Mouse (Mus musculus) myocyte (in vitro differentiated cells): ENCODE measurements around the gene Fam221b.

ENCODE experiments used
- CEBPB ChIP-seq: IDR thresholded peaks from 2 replicates; pipeline ENCODE4 v1.6.1; 2011; ENCODE audit warnings: mild to moderate bottlenecking, moderate library complexity; ENCODE audit not compliant: poor library complexity, insufficient read depth, severe bottlenecking
- E2F4 ChIP-seq: IDR thresholded peaks from one replicate; pipeline ENCODE4 v1.6.1; 2011; ENCODE audit warnings: mild to moderate bottlenecking, control low read depth, moderate library complexity; ENCODE audit not compliant: insufficient read depth
- MAX ChIP-seq: IDR thresholded peaks from one replicate; pipeline ENCODE4 v1.6.1; 2011; ENCODE audit warnings: low read depth, mild to moderate bottlenecking, control low read depth
- MYOD1 ChIP-seq, 3 experiments: IDR thresholded peaks; one replicate each; pipeline ENCODE4 v1.6.1; 2011; ENCODE audit warnings: control low read depth in 2 of 3, low read depth in 2 of 3, mild to moderate bottlenecking in 2 of 3, moderate library complexity in 1 of 3; ENCODE audit not compliant: insufficient read length in 2 of 3, control insufficient read depth in 1 of 3
- MYOG ChIP-seq, 3 experiments: IDR thresholded peaks; one replicate each; pipeline ENCODE4 v1.6.1; 2011; ENCODE audit warnings: control low read depth in 2 of 3, low read depth in 2 of 3, mild to moderate bottlenecking in 2 of 3; ENCODE audit not compliant: insufficient read length in 2 of 3, control insufficient read depth in 1 of 3, insufficient read depth in 1 of 3
- POLR2A ChIP-seq: IDR thresholded peaks from one replicate; pipeline ENCODE4 v1.6.1; 2011; ENCODE audit warnings: low read depth, mild to moderate bottlenecking, control low read depth, moderate library complexity; ENCODE audit not compliant: insufficient read length
- POLR2AphosphoS2 ChIP-seq: IDR thresholded peaks from one replicate; pipeline ENCODE4 v1.6.1; 2011; ENCODE audit warnings: low read depth, control low read depth; ENCODE audit not compliant: insufficient read length
- TCF12 ChIP-seq: IDR thresholded peaks from one replicate; pipeline ENCODE4 v1.6.1; 2011; ENCODE audit warnings: mild to moderate bottlenecking, control low read depth; ENCODE audit not compliant: poor library complexity, insufficient read depth, severe bottlenecking
- TCF3 ChIP-seq: IDR thresholded peaks from one replicate; pipeline ENCODE4 v1.6.1; 2011; ENCODE audit warnings: low read depth, control low read depth; ENCODE audit not compliant: insufficient read length
- USF1 ChIP-seq: IDR thresholded peaks from one replicate; pipeline ENCODE4 v1.6.1; 2011; ENCODE audit warnings: low read depth, mild to moderate bottlenecking, control low read depth, moderate library complexity

DNA sequence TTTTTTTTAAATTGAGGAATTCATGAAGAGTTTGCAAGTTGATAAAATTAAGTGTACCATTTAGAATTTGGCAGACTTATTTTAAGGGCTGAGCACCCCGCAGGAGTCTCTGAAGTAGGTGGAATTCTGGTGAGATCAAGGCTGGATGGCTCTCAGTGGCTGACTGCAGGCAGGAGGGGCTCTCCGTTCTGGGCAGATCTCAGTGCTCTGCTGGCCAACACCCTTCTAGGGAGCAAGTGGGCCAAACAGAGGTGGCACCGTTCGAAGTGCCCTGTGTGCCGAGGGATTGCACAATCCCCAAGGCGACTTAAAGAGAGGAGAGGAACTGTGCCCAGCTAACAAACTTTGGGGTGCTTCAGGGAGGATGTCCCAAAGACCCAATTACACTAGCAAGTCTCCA is 40.9 kb upstream of the Fam221b start, which contains the start of gene Olfr71:
- no peak for TF ChIP-seq POLR2AphosphoS2
- TF ChIP-seq POLR2A = no peak
- no peak for TF ChIP-seq E2F4
- TF ChIP-seq CEBPB = no peak
- TF ChIP-seq MAX = no peak
- TF ChIP-seq TCF3 = no peak
- TF ChIP-seq USF1 = no peak
- TF ChIP-seq MYOG (IDR thresholded peaks at IDR 0.05; ENCODE audit: control insufficient read depth in 1 of 3, insufficient read depth in 1 of 3, insufficient read length in 2 of 3, low read depth in 2 of 3) = no peak
- no peak for TF ChIP-seq TCF12
- no peak for TF ChIP-seq MYOD1 (IDR thresholded peaks at IDR 0.05; ENCODE audit: control insufficient read depth in 1 of 3, insufficient read length in 2 of 3, low read depth in 2 of 3)
